Mouse (Mus musculus) CH12.LX (cell line): ENCODE results near the gene Wfdc12.

Experiments
- CHD1 ChIP-seq: IDR thresholded peaks from 2 replicates; pipeline ENCODE4 v1.6.1; 2012; ENCODE audit warnings: low read depth, low read length, improper control_type of control experiment, inconsistent platforms
- CTCF ChIP-seq, 2 experiments: IDR thresholded peaks in 1 of 2; conservative IDR thresholded peaks in 1 of 2; 2 replicates each; pipeline ENCODE4 v1.5.1; 2011 to 2012; ENCODE audit warnings: low read depth in 2 of 2, low read length in 2 of 2, improper control_type of control experiment in 1 of 2, inconsistent platforms in 1 of 2, mild to moderate bottlenecking in 1 of 2, moderate library complexity in 1 of 2
- E2F4 ChIP-seq: IDR thresholded peaks from 2 replicates; pipeline ENCODE4 v1.6.1; 2011; ENCODE audit warnings: low read depth, low read length, improper control_type of control experiment; ENCODE audit not compliant: insufficient replicate concordance
- EP300 ChIP-seq: IDR thresholded peaks from 2 replicates; pipeline ENCODE4 v1.6.1; 2011; ENCODE audit warnings: low read length, improper control_type of control experiment
- ETS1 ChIP-seq: conservative IDR thresholded peaks from 2 replicates; pipeline ENCODE4 v1.6.1; 2012; ENCODE audit warnings: low read depth, mild to moderate bottlenecking, inconsistent platforms, low read length, improper control_type of control experiment, moderate library complexity
- GABPA ChIP-seq: IDR thresholded peaks from 2 replicates; pipeline ENCODE4 v1.6.1; 2012; ENCODE audit warnings: low read depth, low read length, improper control_type of control experiment, inconsistent platforms; ENCODE audit not compliant: insufficient replicate concordance
- HCFC1 ChIP-seq: IDR thresholded peaks from 2 replicates; pipeline ENCODE4 v1.6.1; 2012; ENCODE audit warnings: low read depth, mild to moderate bottlenecking, inconsistent platforms, low read length, improper control_type of control experiment
- MAFK ChIP-seq: IDR thresholded peaks from 2 replicates; pipeline ENCODE4 v1.6.1; 2011; ENCODE audit warnings: low read length, improper control_type of control experiment; ENCODE audit not compliant: insufficient replicate concordance
- MAX ChIP-seq: IDR thresholded peaks from 2 replicates; pipeline ENCODE4 v1.6.1; 2011; ENCODE audit warnings: low read length, improper control_type of control experiment
- POLR2A ChIP-seq: IDR thresholded peaks from 2 replicates; pipeline ENCODE4 v1.6.1; 2011; ENCODE audit warnings: low read depth, mild to moderate bottlenecking, improper control_type of control experiment, low read length
- RAD21 ChIP-seq: IDR thresholded peaks from 2 replicates; pipeline ENCODE4 v1.6.1; 2011; ENCODE audit warnings: low read depth, mild to moderate bottlenecking, low read length, improper control_type of control experiment, moderate library complexity
- RCOR1 ChIP-seq: conservative IDR thresholded peaks from 2 replicates; pipeline ENCODE4 v1.6.1; 2012; ENCODE audit warnings: low read depth, mild to moderate bottlenecking, inconsistent platforms, low read length, improper control_type of control experiment
- TBP ChIP-seq: conservative IDR thresholded peaks from 2 replicates; pipeline ENCODE4 v1.6.1; 2011; ENCODE audit warnings: low read depth, low read length, improper control_type of control experiment
- ZKSCAN1 ChIP-seq: IDR thresholded peaks from 2 replicates; pipeline ENCODE4 v1.6.1; 2012; ENCODE audit warnings: low read depth, inconsistent platforms, low read length, improper control_type of control experiment, borderline replicate concordance

DNA sequence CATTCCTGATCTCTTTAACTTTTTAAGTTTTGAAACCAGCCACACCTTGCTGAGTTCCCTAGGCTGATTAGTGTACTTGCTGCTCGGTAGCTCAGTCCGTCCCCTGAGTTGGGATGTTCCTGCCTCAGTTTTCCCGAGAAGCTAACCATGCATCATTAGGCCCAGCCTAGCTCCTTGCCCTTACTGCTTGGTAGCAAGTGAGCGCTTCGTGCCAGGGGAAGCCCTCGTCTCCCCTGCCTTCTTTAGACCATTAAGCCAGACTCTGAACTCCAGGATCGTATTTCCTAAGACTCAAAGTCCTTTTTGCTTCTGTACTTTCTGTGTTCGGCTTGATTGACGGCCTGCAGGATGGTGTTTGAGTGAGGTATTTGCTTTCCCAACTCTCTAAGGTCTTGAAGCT is 7.1 kb downstream of the Wfdc12 start:
- TF ChIP-seq HCFC1: no peak
- no peak for TF ChIP-seq MAX
- TF ChIP-seq E2F4: no peak
- no peak for TF ChIP-seq MAFK
- no peak for TF ChIP-seq CTCF (conservative IDR thresholded peaks at IDR 0.05 in 1 of 2, IDR thresholded peaks at IDR 0.05 in 1 of 2; ENCODE audit: low read depth in 2 of 2, low read length in 2 of 2)
- no peak for TF ChIP-seq POLR2A
- TF ChIP-seq EP300: no peak
- no peak for TF ChIP-seq ETS1
- TF ChIP-seq RAD21: no peak
- TF ChIP-seq ZKSCAN1: no peak
- no peak for TF ChIP-seq RCOR1
- TF ChIP-seq GABPA: no peak
- no peak for TF ChIP-seq CHD1
- TF ChIP-seq TBP: no peak
